In the genomic region with DNA sequence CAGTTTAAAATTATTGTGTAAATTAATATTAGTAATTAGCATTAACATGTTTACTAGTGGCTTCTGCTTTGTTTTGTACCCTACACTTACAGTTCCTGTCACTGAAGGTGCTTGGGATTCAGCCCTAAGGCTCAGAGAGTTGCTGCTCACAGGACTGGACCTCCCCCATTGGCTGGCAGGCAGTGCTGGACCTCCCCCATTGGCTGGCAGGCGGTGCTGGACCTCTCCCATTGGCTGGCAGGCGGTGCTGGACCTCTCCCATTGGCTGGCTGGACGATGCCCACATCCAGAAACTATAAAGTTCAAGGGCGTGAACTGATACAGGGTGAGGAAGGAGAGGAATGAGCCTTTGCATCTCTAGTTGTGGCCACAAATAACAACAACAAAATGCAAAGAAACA, we compare ENCODE assay signal across 26 mouse cellular contexts. TPM values are rescaled to one million over a fixed set of nuclear protein-coding genes. Genes with fewer than 3 reads are reported as not detected.
DNase-seq lines count a peak whose midpoint lies in the region; ATAC-seq and TF ChIP-seq lines count a peak whose summit lies in the region.
"Had no signal": no experiment of that assay in that cellular context is flagged by ENCODE, and none has a peak within 500 bp of the region (broad histone marks: within the 10 kb centered on the region; RNA-seq: fewer than 3 reads in every experiment).

No protein-coding gene starts in this region.

- no peaks in the 10 kb centered on the region for H3K9me3 ChIP-seq in liver, postnatal 0 days (ENCODE audit: low read length)
- no peaks in the 10 kb centered on the region for H3K9me3 ChIP-seq in liver, embryonic 12.5 days (replicated peaks)
- H3K9me3 ChIP-seq: forebrain, embryonic 10.5 days; heart, embryonic 13.5 days; hindbrain, embryonic 12.5 days; lung, embryonic 15.5 days had no signal

- peak; percentile 32 for DNase-seq in liver
- no peak for DNase-seq in liver, postnatal 0 days
- peak; percentile 59 for DNase-seq in R1 (ENCODE audit: low read depth, low spot score)
- no peak for DNase-seq in right cerebral cortex, postnatal 36 days (ENCODE audit: low spot score in 2 of 2)
- no peak for DNase-seq in Muller cell, postnatal 12 days (ENCODE audit: inconsistent ontology term)
- DNase-seq in gastrocnemius, postnatal 25 days = no peak
- DNase-seq: adrenal gland, postnatal 25 days; cerebellum, adult 8-10 months; cerebellum, postnatal 36 days; embryo, embryonic 11 days; gastrocnemius, postnatal 14 days; heart, adult 18-20 months; heart, postnatal 14 days; kidney, adult 2 months; kidney, postnatal 4 days; lung, postnatal 4 days; retina, postnatal 1 day had no signal

- H3K27ac ChIP-seq in liver, postnatal 0 days (ENCODE audit: low read depth) = no peak overlapping the region
- no peak overlapping the region for H3K27ac ChIP-seq in liver, embryonic 12.5 days
- H3K27ac ChIP-seq: forebrain, embryonic 10.5 days; heart, embryonic 13.5 days; hindbrain, embryonic 12.5 days; left cerebral cortex, adult 2 months; lung, embryonic 15.5 days had no signal

- H3K9ac ChIP-seq in liver, postnatal 0 days (replicated peaks) = no peak overlapping the region
- H3K9ac ChIP-seq in liver, embryonic 12.5 days = no peak overlapping the region
- H3K9ac ChIP-seq: heart, embryonic 13.5 days; hindbrain, embryonic 12.5 days; lung, embryonic 15.5 days had no signal

- 80% methylated on average over 4 of the region's 4 CpGs for WGBS in liver, postnatal 0 days (ENCODE audit: insufficient replicate concordance)
- 74% methylated on average over 4 of the region's 4 CpGs for WGBS in liver, embryonic 12.5 days (ENCODE audit: insufficient replicate concordance)

- no peak overlapping the region for H3K4me2 ChIP-seq in liver, postnatal 0 days (ENCODE audit: low read depth, low read length)
- H3K4me2 ChIP-seq in liver, embryonic 12.5 days = no peak overlapping the region
- H3K4me2 ChIP-seq: heart, embryonic 13.5 days; hindbrain, embryonic 12.5 days; lung, embryonic 15.5 days; midbrain, embryonic 11.5 days had no signal

- no peaks in the 10 kb centered on the region for H3K36me3 ChIP-seq in liver, postnatal 0 days (replicated peaks; ENCODE audit: insufficient read depth, low read length)
- no peaks in the 10 kb centered on the region for H3K36me3 ChIP-seq in liver, embryonic 12.5 days
- H3K36me3 ChIP-seq: forebrain, embryonic 10.5 days; heart, embryonic 13.5 days; hindbrain, embryonic 12.5 days; lung, embryonic 15.5 days had no signal

- H3K4me3 ChIP-seq in liver, postnatal 0 days (ENCODE audit: low read depth, low read length) = no peak overlapping the region
- no peak overlapping the region for H3K4me3 ChIP-seq in liver, embryonic 12.5 days
- H3K4me3 ChIP-seq: forebrain, embryonic 10.5 days; heart, embryonic 13.5 days; hindbrain, embryonic 12.5 days; left cerebral cortex, adult 2 months; lung, embryonic 15.5 days had no signal

- no peaks in the 10 kb centered on the region for H3K4me1 ChIP-seq in liver, postnatal 0 days (ENCODE audit: insufficient read depth)
- H3K4me1 ChIP-seq in liver, embryonic 12.5 days = no peaks in the 10 kb centered on the region
- H3K4me1 ChIP-seq: hindbrain, embryonic 12.5 days; lung, embryonic 15.5 days had no signal

- TF ChIP-seq CTCF in liver, postnatal 0 days (IDR thresholded peaks at IDR 0.05; ENCODE audit: low read depth) = no peak

- no peaks in the 10 kb centered on the region for H3K27me3 ChIP-seq in liver, postnatal 0 days (ENCODE audit: insufficient read depth, low read length)
- peaks cover 6% of the 10 kb centered on the region; the same call in 1 of the 2 replicates for H3K27me3 ChIP-seq in liver, embryonic 12.5 days (replicated peaks)
- H3K27me3 ChIP-seq: heart, embryonic 13.5 days; hindbrain, embryonic 12.5 days; lung, embryonic 15.5 days had no signal

- TF ChIP-seq EP300 in liver, postnatal 0 days (IDR thresholded peaks at IDR 0.05; ENCODE audit: low read depth) = no peak

- ATAC-seq in liver, postnatal 0 days = no peak
- peak; percentile 64; the same call in 1 of the 2 replicates for ATAC-seq in liver, embryonic 12.5 days
- peak; percentile 54 for ATAC-seq in megakaryocyte progenitor cell, adult 5-6 weeks (replicated peaks; ENCODE audit: poor library complexity)
- ATAC-seq: forebrain, embryonic 16.5 days had no signal

RNA-seq across cellular contexts. Expression of gene Stk24, which starts 15.3 kb away (rescaled TPM):
- 19.3 and 20.4 TPM in 2 replicates for polyA plus RNA-seq in liver, postnatal 0 days (2015; fragmentation: Nextera tagmentation; extraction: Ambion mirVana)
- 56.8 and 62.0 TPM in 2 replicates for polyA plus RNA-seq in liver, embryonic 12.5 days (2016; fragmentation: Nextera tagmentation; extraction: Ambion mirVana)
- total RNA-seq in megakaryocyte progenitor cell, adult 5-6 weeks (2015) = 97.1 and 100 TPM in 2 replicates
- 73.4 and 76.7 TPM in 2 replicates for total RNA-seq in megakaryocyte progenitor cell, adult 5-6 weeks (2017)
- 10 to 100 TPM; 25.5 to 28.1 TPM for total RNA-seq in gastrocnemius, postnatal 25 days (2021)

Comparison
In these comparisons a context has a peak if more than half of its experiments do, and no peak if none do; other contexts are left out.
1. DNase-seq: peak in liver (single experiment) and R1 (single experiment); none in liver, postnatal 0 days (single experiment), right cerebral cortex, postnatal 36 days (0 of 2), Muller cell, postnatal 12 days (single experiment) and gastrocnemius, postnatal 25 days (single experiment).